Mouse (Mus musculus) C2C12 (cell line): ENCODE results near the gene Tnks2. TPM values are rescaled to one million over a fixed set of nuclear protein-coding genes. Genes with fewer than 3 reads are reported as not detected.

Experiments
- H3K27me3 ChIP-seq: one replicate; pipeline ENCODE4 v1.6.1; 2011; ENCODE audit not compliant: control insufficient read depth, insufficient read depth, insufficient read length
- H3K36me3 ChIP-seq: one replicate; pipeline ENCODE4 v1.6.1; 2011; ENCODE audit not compliant: control insufficient read depth, insufficient read depth
- H3K4me3 ChIP-seq: one replicate; pipeline ENCODE4 v1.5.1; 2011; ENCODE audit warnings: mild to moderate bottlenecking, control low read depth; ENCODE audit not compliant: poor library complexity, insufficient read depth, severe bottlenecking
- H3K79me2 ChIP-seq: one replicate; pipeline ENCODE4 v1.6.1; 2011; ENCODE audit not compliant: control insufficient read depth, insufficient read depth
- H3K79me3 ChIP-seq: one replicate; pipeline ENCODE4 v1.6.1; 2011; ENCODE audit warnings: low read depth, control low read depth
- H3ac ChIP-seq: one replicate; pipeline ENCODE3; 2011; ENCODE audit warnings: low read depth; ENCODE audit not compliant: control insufficient read depth, insufficient read length
- CEBPB ChIP-seq: IDR thresholded peaks from one replicate; pipeline ENCODE4 v1.6.1; 2011; ENCODE audit warnings: low read depth, mild to moderate bottlenecking, control low read depth, moderate library complexity
- CTCF ChIP-seq: IDR thresholded peaks from one replicate; pipeline ENCODE4 v1.5.1; 2011; ENCODE audit not compliant: control insufficient read depth, insufficient read depth, insufficient read length
- FOSL1 ChIP-seq: IDR thresholded peaks from one replicate; pipeline ENCODE4 v1.8.0; 2011; ENCODE audit warnings: mild to moderate bottlenecking, low read length; ENCODE audit not compliant: poor library complexity, insufficient read depth, severe bottlenecking
- MAX ChIP-seq: IDR thresholded peaks from one replicate; pipeline ENCODE4 v1.6.1; 2011; ENCODE audit warnings: mild to moderate bottlenecking, control low read depth
- MYOD1 ChIP-seq: IDR thresholded peaks from one replicate; pipeline ENCODE4 v1.6.1; 2011; ENCODE audit warnings: low read depth; ENCODE audit not compliant: control insufficient read depth, insufficient read length
- MYOG ChIP-seq: IDR thresholded peaks from one replicate; pipeline ENCODE4 v1.6.1; 2011; ENCODE audit not compliant: control insufficient read depth, insufficient read length; ENCODE audit errors: extremely low read depth
- USF1 ChIP-seq: IDR thresholded peaks from one replicate; pipeline ENCODE4 v1.6.1; 2011; ENCODE audit warnings: low read depth, mild to moderate bottlenecking, control low read depth, moderate library complexity
- polyA plus RNA-seq: library from polyadenylated mRNA; unstranded; fragments of >200 nt; fragmentation: generic; extraction: Trizol; gene quantifications from one replicate; pipeline ENCODE4 v1.2.1, GENCODE M21; 2012; ENCODE audit warnings: missing spikeins

The Tnks2 gene
- polyA plus RNA-seq, 1 experiment: 24.1 TPM

- no peak overlapping the region for H3ac ChIP-seq
- no peaks in the 10 kb centered on the region for H3K79me3 ChIP-seq
- TF ChIP-seq MYOG: no peak
- TF ChIP-seq MAX: no peak
- no peak for TF ChIP-seq FOSL1
- TF ChIP-seq CEBPB: no peak
- TF ChIP-seq MYOD1: no peak
- no peak for TF ChIP-seq CTCF
- TF ChIP-seq USF1: no peak
- peaks cover 89% of the 10 kb centered on the region for H3K36me3 ChIP-seq
- H3K27me3 ChIP-seq: no peaks in the 10 kb centered on the region
- no peaks in the 10 kb centered on the region for H3K79me2 ChIP-seq
- no peak overlapping the region for H3K4me3 ChIP-seq
Measured at GRCm38 (mm10) chr19:36874651-36875050, 40.6 kb downstream of the Tnks2 start.

- H3K79me3 ChIP-seq: no peaks in the 10 kb centered on the region
- no peak overlapping the region for H3K4me3 ChIP-seq
- peaks cover 91% of the 10 kb centered on the region for H3K36me3 ChIP-seq
- TF ChIP-seq MAX (no peak), CTCF (no peak), CEBPB (no peak), MYOD1 (no peak), MYOG (no peak), USF1 (no peak), FOSL1 (no peak)
- no peak overlapping the region for H3ac ChIP-seq
- H3K27me3 ChIP-seq: no peaks in the 10 kb centered on the region
- no peaks in the 10 kb centered on the region for H3K79me2 ChIP-seq
Measured at GRCm38 (mm10) chr19:36877329-36877728, 43.3 kb downstream of the Tnks2 start.

GRCm38 (mm10) chr19:36878743-36879495 is 44.9 kb downstream of the Tnks2 start:
- TF ChIP-seq USF1 (no peak), CTCF (no peak), MYOG (no peak), MAX (no peak), CEBPB (no peak), MYOD1 (no peak), FOSL1 (no peak)
- H3K36me3 ChIP-seq: peaks cover 91% of the 10 kb centered on the region
- no peaks in the 10 kb centered on the region for H3K79me2 ChIP-seq
- H3K27me3 ChIP-seq: no peaks in the 10 kb centered on the region
- H3ac ChIP-seq: no peak overlapping the region
- H3K79me3 ChIP-seq: no peaks in the 10 kb centered on the region
- no peak overlapping the region for H3K4me3 ChIP-seq

GRCm38 (mm10) chr19:36883119-36883518 is 49.1 kb downstream of the Tnks2 start:
- Histone ChIP-seq H3K4me3 (no peak overlapping the region), H3K27me3 (no peaks in the 10 kb centered on the region), H3ac (no peak overlapping the region), H3K36me3 (peaks cover 91% of the 10 kb centered on the region), H3K79me2 (no peaks in the 10 kb centered on the region), H3K79me3 (no peaks in the 10 kb centered on the region)
- no peak for TF ChIP-seq MYOD1

GRCm38 (mm10) chr19:36886316-36886715 is 52.3 kb downstream of the Tnks2 start:
- H3K79me2 ChIP-seq: no peaks in the 10 kb centered on the region
- peaks cover 94% of the 10 kb centered on the region for H3K36me3 ChIP-seq
- H3K79me3 ChIP-seq: no peaks in the 10 kb centered on the region
- no peak overlapping the region for H3ac ChIP-seq
- H3K27me3 ChIP-seq: no peaks in the 10 kb centered on the region
- no peak overlapping the region for H3K4me3 ChIP-seq
- TF ChIP-seq MAX: no peak
- no peak for TF ChIP-seq MYOG
- TF ChIP-seq CTCF: no peak
- no peak for TF ChIP-seq USF1
- TF ChIP-seq MYOD1: no peak
- no peak for TF ChIP-seq FOSL1
- no peak for TF ChIP-seq CEBPB

DNA sequence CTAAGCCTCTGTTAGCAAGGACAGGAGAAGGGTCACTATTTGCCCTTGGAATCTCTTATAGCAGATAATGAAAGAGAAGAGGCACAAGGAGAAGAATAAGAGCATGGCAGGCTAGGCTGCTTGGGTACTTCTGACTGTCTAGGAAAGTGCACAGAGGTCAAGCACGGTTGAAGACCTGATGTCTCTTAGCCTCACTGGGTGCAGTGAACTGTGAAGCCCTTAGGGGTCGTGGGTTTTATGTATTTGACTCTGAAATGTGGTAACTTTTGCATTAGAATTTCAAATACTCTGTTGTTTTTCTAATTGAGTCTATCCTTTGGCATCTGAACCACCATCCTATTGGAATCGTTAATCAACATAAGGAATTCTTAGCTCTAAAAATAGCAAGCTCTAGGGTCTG is 53.7 kb downstream of the Tnks2 start:
- Histone ChIP-seq H3K79me3 (no peaks in the 10 kb centered on the region), H3K36me3 (peaks cover 94% of the 10 kb centered on the region), H3K4me3 (no peak overlapping the region), H3K27me3 (no peaks in the 10 kb centered on the region), H3ac (no peak overlapping the region), H3K79me2 (no peaks in the 10 kb centered on the region)
- TF ChIP-seq CTCF: no peak
- TF ChIP-seq MYOG: no peak
- no peak for TF ChIP-seq FOSL1
- no peak for TF ChIP-seq USF1
- TF ChIP-seq MYOD1: no peak
- no peak for TF ChIP-seq MAX
- no peak for TF ChIP-seq CEBPB
